Mouse (Mus musculus) large intestine, adult 2 months (tissue): ENCODE data around the gene Cops2. TPM values are rescaled to one million over a fixed set of nuclear protein-coding genes. Genes with fewer than 3 reads are reported as not detected.

Source experiments
- DNase-seq: peaks from one replicate; pipeline ENCODE4 v3.0.0-alpha.2; 2012; ENCODE audit warnings: low read depth, low spot score
- WGBS: fragments of 180-500 bp; shearing (Covaris S2); methylation state at CpG from one replicate; pipeline ENCODE4 v1.1.7; 2018; 5-methylcytosine and 5-hydroxymethylcytosine counted together
- polyA plus RNA-seq: library from polyadenylated mRNA; depleted of rRNA; stranded (reverse); fragments of >200 nt; gene quantifications from 2 replicates; pipeline ENCODE4 v1.2.3, GENCODE M21; 2012

Gene Cops2
- polyA plus RNA-seq, 1 experiment: 8.5 TPM

DNA sequence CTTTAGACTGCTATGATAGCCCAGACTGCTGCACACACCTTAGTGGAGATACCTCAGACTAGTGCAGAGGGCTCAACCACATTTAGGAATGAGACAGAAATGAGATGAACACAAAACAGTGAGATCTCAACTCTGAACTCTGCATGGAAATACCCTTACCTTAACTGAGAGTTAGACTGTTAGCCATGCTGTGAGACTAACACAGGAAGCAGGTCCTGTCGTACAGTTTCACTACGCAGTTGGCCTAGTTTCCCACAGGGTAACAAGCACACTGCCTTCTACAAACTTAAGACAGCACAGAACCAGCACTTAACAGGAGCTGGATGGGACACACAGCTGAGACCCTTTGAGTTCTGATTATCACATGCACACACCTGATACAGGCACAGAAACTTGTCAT is 29.0 kb downstream of the Cops2 start:
- 87% methylated on average over 2 of the region's 2 CpGs for WGBS

DNA sequence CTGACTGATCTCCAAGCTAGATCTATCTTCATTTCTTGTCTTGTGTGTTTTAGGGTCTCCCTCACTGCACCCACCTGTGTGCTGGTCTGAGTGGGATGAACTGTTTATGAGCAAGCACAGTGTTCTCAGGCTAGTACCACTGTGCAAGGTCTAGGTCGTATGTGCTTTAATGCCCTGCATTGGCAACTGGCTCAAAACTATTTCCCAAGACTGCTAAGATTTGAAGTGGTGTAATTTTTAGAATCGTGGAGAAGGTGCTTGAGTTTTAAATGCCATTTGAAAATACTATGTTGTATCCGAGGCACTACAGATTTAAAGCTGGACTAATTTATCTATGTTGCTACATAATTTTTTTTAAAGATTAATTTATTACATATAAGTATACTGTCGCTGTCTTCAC is 31.0 kb downstream of the Cops2 start:
- no peak for DNase-seq
- WGBS: 87% methylated on average over 4 of the region's 4 CpGs

More for the DNA sequence above, 29.0 kb downstream of the Cops2 start:
- no peak for DNase-seq

DNA sequence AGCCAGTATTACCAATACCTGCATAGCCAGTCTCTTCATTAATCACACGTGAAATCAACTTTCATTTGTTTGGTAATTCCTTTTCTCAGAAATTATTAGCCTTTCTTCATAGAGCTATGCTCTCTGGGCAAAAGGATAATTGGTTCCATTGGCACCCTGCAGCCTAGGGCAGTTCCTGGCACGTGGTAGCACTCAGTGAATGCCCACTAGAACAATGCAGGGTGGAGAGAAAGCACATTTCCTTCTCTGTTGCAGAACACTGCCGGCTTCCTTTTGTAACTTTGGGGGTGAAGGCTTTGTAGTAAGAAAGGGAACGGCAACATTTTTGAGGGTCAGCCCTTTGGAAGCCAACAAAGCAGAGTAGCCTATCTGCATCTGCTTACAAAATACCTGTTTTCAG is 32.7 kb downstream of the Cops2 start:
- DNase-seq: no peak
- WGBS: 84% methylated on average over 4 of the region's 4 CpGs

DNA sequence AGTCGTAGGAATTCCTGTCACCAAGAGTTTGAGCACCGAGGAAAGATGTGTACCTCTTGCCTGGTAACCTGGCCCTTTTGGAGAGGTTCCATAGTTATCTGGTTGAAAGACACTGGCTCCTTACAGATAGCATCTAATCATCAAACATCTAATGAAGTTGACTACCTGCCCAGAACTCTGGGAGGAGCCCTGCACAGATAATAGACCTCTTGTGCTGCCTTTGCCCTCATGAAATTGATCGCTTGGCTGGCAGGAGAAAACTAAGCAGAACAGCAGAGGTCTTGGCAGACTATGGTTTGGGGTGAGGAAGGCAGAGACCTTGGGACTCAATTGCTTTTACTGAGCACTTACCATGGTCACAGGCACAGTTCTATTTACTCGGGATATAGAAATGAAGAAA is 38.5 kb downstream of the Cops2 start:
- DNase-seq: no peak
- WGBS: 64% methylated on average over 4 of the region's 4 CpGs

DNA sequence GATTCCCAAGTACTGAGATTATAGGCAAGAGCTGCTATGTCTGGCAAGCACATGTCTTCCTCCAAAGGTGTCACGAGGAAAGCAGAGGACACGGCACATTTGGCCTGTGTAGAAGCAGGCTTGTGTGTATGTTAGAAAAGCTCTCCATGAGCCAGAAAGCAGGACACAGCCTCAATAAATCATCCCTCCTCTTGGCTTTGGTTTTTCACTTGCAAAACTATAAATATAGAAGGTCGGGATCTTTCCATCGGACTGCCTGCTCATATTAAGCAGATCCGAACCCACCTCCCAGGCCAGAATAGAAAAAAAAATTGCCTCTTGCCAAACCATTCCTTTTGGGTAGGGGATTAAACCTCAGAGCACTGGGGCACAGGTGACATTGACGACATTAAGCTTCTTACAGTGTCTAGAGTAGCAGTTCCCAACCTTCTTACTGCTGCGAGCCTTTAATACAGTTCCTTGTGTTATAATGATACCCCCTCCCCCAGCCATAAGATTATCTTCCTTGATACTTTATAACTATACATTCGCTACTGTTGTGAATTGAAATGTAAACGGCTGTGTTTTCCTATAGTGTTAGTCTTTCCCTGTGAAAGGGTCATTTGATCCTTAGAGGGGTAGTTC is 44.9 kb downstream of the Cops2 start:
- 54% methylated on average over 9 of the region's 9 CpGs for WGBS
- DNase-seq: no peak

DNA sequence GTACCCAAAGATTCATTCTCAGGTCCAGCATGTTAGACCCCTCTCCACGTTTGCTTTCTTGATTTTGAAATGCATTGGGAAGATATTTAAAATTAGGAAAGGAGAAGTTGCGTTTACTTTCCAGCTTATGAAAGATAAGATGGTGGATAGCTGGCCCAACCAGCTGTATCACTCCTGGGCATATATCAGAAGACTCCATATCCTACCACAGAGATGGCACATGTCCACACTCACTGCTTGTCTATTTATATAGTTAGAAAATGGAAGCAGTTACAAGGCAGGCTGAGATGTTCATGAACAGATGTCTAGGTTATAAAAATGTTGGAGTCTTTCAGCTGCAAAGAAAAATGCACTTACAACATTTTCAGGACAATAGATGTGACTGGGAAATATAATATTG is 47.6 kb downstream of the Cops2 start:
- no peak for DNase-seq
- WGBS: 61% methylated on average over 2 of the region's 2 CpGs

DNA sequence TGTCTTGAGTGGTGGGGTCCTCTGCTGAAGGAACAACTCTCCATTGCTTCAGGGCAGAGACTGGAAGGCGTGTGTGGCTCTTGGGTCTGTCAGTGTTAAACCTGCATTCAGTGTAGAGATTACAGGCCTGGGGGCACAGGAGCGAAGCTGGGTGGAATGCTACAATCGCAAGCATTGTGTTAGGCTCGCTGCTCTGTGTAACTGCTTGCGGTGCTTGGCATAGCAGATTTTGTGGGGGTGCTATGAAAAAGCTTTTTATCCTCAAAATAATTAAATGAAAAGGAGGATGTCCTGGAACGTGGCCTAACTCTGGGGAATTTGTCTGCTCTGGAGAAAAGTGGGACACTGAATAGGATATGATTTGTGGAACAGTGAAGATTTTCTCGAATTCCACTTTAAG is 49.4 kb downstream of the Cops2 start:
- DNase-seq: no peak
- WGBS: 87% methylated on average over 7 of the region's 7 CpGs

DNA sequence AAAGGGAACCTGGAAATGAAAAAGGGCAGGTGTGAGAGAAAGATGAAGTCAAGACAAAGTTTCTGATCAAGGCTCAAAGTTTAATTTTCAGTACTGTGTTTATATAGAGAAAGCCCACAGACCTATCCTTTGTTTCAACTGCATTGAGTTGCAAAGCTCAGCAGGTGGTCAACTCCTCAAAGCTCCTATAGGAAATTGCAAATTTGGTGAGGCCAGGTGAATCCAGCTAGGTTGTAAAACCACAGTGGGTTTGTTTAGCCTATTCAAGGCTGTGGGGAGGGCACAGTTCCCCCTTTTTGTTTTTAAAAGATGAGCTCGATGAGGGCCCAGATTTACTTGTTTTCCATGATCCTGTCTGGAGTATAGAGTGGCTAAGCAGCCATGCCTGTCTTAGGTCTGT is 53.1 kb downstream of the Cops2 start:
- DNase-seq: no peak

DNA sequence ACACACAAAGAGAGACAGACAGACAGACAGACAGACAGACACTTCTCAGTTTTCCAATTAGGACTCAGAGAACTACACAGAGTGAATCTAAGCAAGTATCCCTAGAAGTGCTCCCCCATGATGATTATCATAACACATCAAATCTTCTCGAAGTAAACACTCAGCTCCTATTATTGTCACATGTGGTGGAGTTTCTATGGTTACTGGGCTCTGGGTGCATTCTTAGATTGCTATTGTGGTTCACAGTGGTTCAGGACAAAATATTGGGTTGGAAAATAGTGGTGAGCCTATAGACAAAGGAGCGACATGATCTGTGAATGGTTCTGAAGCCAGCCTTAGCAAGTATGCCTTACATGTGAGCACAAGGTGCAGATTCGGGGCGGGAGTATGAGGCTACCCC is 57.0 kb downstream of the Cops2 start:
- WGBS: 70% methylated on average over 4 of the region's 4 CpGs
- no peak for DNase-seq

More for the DNA sequence above, 53.1 kb downstream of the Cops2 start:
- WGBS: 43% methylated on average over 1 of the region's 1 CpGs

DNA sequence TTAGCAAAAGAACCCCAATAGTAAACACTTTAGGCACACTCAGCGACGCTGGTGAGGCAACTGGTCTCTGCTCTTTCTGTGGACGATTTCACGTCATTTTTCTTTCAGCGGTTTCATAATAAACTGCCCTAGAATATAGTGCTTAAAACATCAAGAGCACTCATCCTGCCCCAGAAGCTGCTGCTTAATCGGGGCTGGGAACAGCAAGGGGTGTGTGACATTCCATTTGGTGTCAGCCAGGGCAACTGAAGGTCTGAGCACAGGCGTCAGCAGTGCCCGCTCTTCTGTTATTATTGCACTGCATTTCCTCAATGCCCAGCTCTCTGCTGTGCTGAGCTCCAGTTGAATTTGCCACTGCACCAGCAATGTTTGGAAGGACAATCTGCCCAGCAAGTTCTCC is 57.9 kb downstream of the Cops2 start:
- DNase-seq: no peak
- 35% methylated on average over 8 of the region's 8 CpGs for WGBS

DNA sequence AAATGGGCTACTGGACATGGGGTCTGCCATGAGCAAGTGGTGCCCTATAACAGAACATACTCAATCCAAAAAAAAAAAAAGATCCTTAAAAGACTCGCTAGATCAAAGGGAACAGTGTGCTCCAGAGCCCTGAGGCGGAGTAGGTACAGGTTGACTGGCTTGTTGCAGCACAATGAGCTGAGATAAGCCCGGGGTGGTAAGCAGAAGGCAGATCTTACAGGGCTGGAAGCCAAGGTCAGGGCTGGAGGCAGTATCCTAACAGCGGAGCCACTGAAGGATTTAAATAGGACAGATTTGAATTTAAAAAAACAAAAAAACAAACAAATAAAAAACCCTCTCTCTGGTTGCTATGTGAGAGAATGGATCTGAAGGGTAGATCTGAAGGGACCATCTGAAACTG is 58.5 kb downstream of the Cops2 start:
- WGBS: 42% methylated on average over 4 of the region's 4 CpGs
- DNase-seq: no peak

DNA sequence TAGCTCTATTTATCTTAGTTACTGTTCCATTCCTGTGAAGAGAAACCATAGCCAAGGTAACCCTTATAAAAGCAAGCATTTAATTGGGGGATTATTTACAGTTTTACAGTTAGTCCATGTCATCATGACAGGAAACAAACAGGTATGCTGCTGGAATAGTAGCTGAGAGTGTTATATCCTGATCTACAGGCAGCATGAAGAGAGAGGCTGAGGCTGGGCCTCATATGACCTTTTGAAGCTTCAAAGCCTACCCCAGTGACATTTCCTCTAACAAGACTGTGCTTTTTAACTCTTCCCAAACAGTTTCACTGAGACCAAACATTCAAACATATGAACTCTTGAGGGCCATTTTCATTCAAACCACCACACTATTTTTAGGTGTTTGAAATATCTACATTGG is 61.1 kb downstream of the Cops2 start:
- no peak for DNase-seq

DNA sequence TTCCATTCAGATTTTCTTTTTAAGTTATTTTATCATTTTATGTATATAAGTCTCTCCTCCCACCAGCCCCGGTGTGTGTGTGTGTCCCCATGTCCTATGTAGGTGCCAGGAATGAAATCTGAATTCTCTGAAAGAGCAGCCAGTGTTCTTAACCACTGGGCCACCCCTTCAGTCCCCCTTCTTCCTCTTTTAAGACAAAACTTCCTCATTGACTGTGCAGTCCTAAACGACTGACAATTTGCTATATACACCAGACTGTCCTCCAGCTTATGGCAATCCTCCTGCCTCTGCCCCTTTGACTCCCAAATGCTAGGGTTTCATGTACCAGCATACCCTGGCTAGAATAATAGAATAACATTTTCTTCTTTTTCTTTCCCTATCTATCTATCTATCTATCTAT is 63.8 kb downstream of the Cops2 start:
- no peak for DNase-seq
- WGBS: 61% methylated on average over 2 of the region's 2 CpGs

DNA sequence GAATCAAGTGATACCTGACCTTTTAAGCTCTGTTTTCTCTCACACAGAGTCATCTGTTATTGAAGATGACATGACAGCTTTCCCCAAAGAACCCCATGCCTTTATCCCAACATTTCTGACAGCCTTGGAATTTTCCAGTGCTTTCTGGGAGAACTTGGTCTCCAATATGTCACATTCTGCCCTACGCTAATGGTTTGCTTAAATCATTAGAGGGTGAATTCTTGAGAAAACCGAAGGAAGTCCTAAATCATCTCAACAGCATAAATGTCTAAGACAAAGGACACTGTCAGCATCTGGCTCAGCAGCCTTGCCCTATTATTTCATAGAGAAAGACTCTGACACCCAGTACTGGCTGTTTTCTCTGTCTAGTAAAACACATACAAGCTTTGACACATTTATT is 64.8 kb downstream of the Cops2 start:
- no peak for DNase-seq
- WGBS: 60% methylated on average over 2 of the region's 2 CpGs

DNA sequence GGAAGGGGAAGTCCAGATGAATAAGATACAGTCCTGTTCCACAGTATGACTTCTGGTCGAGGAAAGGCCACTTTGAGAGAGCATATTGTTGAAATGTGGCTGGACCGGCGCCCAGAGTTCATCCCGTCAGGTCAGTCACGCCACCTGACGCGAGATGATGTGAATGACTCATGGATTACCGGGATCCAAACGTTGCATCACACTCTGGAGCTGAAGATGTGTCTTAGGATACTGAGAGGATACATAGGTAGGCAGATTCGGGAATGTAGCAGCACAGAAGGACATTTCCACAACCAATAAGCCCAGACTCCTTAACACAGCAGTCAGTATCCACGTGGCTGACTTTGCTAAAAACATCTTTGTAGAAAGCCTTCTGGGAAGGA is 66.1 kb downstream of the Cops2 start:
- DNase-seq: no peak
- WGBS: 62% methylated on average over 11 of the region's 11 CpGs

DNA sequence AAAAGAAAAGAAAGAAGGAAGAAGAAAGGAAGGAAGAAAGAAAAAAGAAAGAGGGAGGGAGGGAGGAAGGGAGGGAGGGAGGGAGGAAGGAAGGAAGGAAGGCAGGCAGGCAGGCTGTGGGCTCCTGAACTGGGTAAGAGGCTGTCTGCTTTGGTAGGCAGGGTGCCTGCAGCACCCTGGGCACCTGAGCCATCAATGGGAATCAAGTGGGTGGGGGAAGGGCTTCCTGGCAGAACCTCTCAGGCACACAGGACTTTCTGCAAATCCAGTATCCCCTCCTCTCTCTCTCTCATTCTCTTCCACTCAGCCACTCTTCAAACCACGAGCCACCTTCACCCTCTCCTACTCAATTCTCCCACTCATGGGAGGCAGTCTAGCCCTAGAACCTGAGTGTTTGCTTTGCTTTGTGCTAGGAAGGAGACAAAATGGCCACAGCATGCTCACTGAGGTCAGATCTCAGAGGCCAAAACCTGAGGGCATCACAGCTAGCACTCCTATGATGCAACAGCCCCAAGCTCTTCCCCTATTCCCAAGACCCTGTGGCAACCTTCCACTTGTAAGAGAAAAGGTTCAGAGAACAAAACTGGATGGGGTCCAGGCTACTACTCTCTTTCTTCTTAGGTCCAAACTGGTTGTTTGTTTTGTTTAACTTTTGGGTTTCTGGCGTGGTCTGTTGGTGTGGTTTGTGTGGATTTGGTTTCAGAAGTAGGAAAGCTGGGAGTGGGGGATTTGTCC is 66.6 kb downstream of the Cops2 start:
- WGBS: 58% methylated on average over 2 of the region's 2 CpGs
- no peak for DNase-seq

DNA sequence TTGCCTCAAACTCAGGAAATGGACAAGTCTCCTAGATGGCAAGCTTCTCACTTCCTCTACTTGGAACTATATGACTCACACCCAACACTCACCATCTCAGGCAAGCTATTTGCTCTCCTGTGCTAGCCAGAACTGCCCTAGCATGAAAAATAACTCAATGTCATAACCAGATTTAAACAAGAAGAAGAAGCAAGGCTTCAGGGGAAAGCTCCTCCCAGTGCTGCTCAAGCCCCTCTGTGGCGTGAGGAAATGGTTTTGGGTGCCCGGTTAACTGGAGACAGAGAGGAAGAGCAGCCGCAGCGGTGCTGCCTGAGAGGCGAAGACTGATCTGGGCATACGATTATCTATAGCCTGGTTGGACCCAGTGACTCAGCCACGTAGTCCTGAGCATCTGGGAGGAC is 67.5 kb downstream of the Cops2 start:
- WGBS: 72% methylated on average over 7 of the region's 7 CpGs
- no peak for DNase-seq

DNA sequence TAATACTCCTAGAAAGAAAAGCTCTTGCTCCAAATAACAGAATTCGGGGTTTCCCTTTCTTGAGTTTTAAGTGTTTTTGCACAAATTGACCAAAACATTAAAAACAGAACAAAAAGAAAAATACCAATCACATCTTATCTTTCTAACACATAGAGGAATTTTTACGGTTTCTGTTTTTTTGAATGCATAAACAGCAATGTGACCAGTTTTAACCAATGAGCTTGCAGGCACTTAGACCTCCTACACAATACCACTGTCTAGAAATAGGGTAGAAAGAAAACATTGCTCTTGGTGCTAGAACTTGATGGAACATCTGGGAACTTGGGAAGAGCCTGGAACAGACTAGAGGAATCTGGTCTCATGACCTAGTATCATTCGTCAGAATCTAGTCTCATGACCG is 68.7 kb downstream of the Cops2 start:
- WGBS: 89% methylated on average over 4 of the region's 4 CpGs
- DNase-seq: no peak

DNA sequence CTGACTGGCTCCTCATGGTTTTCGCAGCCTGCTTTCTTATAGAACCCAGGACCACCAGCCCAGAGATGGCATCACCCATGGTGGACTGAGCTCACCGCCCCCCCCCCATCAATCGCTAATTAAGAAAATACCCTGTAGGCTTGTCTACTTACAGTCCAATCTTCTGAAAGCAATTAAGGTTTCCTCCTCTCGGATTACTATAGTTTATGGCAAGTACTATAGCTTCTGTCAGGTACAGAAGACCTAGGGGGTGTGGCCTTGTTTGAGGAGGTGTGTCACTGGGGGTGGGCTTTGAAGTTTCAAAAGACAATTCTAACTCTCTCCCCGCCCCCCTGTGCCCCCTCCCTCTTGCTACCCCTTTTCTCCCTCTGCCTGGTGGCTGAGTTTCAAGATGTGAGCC is 69.7 kb downstream of the Cops2 start:
- DNase-seq: no peak
- 60% methylated on average over 5 of the region's 5 CpGs for WGBS

DNA sequence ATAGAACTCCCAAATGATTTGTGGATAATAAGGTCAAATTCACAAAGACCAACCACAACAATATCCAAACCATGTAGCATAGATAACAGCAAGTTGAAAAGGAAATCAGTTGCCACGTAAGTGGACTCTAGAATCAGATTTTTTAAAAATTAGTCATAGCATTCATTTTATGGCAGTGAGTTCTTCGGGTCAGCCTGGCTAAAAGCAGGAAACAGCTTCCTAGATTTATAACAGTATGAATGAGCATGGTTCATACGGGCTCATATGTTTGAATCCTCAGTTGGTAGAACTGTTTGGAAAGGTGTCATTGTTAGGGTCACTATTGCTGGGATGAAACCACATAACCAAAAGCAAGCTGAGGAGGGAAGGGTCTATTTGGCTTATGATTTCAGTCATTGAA is 70.2 kb downstream of the Cops2 start:
- WGBS: 8% methylated on average over 3 of the region's 3 CpGs
- DNase-seq: no peak

DNA sequence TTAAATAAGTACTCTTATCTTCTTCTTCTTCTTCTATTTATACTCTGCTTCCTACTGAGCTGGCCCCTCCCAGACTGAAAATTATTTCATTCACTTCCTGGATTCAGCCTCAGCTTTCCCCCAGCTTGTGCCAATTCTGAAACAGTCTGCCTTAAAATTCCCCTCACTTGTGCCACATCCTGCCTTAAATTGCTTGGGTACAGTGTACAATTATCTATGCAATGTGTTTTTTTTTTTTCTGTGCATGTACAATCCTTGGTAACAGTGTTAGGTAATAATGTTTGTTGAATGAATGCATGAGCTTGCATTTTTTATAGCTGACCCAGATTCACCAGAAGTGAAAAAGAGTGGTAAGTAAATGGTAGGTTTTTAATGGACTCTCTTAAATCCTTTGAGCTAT is 70.6 kb downstream of the Cops2 start:
- no peak for DNase-seq

DNA sequence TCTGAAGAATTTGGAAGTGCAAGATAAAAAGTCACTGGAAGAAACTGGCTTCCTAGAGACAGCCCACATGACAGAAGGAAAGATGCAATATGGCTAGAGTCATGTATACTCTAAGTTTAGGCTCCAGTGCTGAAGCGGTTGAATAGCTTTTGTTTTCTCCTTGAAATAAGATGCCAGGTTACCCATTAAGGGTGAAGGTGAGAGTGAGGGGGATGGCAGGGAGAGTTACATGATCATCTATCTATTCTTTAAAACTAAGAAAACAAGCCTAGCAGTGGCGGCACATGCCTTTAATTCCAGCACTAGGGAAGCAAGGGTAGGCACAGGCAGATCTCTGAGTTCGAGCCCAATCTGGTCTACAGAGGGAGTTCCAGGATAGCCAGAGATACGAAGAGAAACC is 73.9 kb downstream of the Cops2 start:
- no peak for DNase-seq
- WGBS: 71% methylated on average over 4 of the region's 4 CpGs
